In the genomic region with DNA sequence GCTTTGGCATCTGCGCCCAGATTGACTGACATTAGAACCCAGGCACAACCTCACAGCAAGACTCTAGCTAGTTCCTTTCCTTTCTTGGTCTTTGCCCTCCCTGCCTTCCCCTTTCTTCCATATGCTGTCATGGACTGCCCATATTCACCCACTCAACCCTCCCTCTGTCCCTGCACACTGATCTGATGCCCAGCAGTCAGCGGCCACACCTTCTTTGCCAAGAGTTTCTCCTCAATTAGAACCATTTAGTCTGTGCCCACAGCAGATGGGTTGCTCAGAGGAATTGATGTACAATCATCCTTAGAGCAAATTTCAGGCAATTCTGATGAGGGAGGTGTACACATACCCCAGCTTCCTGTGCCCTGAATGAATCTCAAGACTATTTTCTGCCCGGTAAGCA, we compare ENCODE assay signal across 13 mouse cellular contexts.
"Had no signal": no experiment of that assay in that cellular context is flagged by ENCODE, and none has a peak within 500 bp of the region (broad histone marks: within the 10 kb centered on the region; RNA-seq: fewer than 3 reads in every experiment).

No protein-coding gene starts in this region.

- DNase-seq: gastrocnemius, adult 2 months; gastrocnemius, postnatal 10 days; gastrocnemius, postnatal 25 days; heart, adult 18-20 months; heart, postnatal 10 days; heart, postnatal 4 days; kidney, adult 18-20 months; kidney, adult 8-10 months; kidney, postnatal 10 days; kidney, postnatal 25 days; kidney, postnatal 4 days; liver; liver, embryonic 13.5 days had no signal
